Mouse (Mus musculus) ES-E14 (cell line): ENCODE results near the gene Rbms1.

Source experiments
- CHD2 ChIP-seq: IDR thresholded peaks from 2 replicates; pipeline ENCODE4 v1.6.1; 2014; ENCODE audit warnings: mild to moderate bottlenecking, low read depth, low read length, inconsistent platforms
- HCFC1 ChIP-seq: IDR thresholded peaks from 2 replicates; pipeline ENCODE4 v1.6.1; 2012; ENCODE audit warnings: low read length, inconsistent platforms, borderline replicate concordance; ENCODE audit not compliant: insufficient read depth
- MAFK ChIP-seq: IDR thresholded peaks from 2 replicates; pipeline ENCODE4 v1.6.1; 2014; ENCODE audit warnings: mild to moderate bottlenecking, low read depth, low read length, inconsistent platforms; ENCODE audit not compliant: insufficient read depth
- ZC3H11A ChIP-seq: IDR thresholded peaks from 2 replicates; pipeline ENCODE4 v1.6.1; 2012; ENCODE audit warnings: low read depth, mild to moderate bottlenecking, inconsistent platforms, low read length, borderline replicate concordance
- ZNF384 ChIP-seq: IDR thresholded peaks from 2 replicates; pipeline ENCODE4 v1.6.1; 2012; ENCODE audit warnings: low read depth, low read length, inconsistent platforms

GRCm38 (mm10) chr2:60826406-60827151 lies 136.4 kb downstream of the Rbms1 start:
- TF ChIP-seq HCFC1, result no peak
- no peak for TF ChIP-seq CHD2
- no peak for TF ChIP-seq ZNF384
- TF ChIP-seq ZC3H11A, result no peak
- TF ChIP-seq MAFK, result no peak
